Mouse (Mus musculus) C2C12 (cell line): ENCODE measurements around the gene Gm10401. TPM values are rescaled to one million over a fixed set of nuclear protein-coding genes. Genes with fewer than 3 reads are reported as not detected.
"Not testable (repeated sequence)": the region's sequence is repeated elsewhere in the genome, so short reads cannot be mapped to it uniquely, and the experiment has no call there.

Experiments
- H3K27me3 ChIP-seq: one replicate; pipeline ENCODE4 v1.6.1; 2011; ENCODE audit not compliant: control insufficient read depth, insufficient read depth, insufficient read length
- H3K36me3 ChIP-seq: one replicate; pipeline ENCODE4 v1.6.1; 2011; ENCODE audit not compliant: control insufficient read depth, insufficient read depth
- H3K4me3 ChIP-seq: one replicate; pipeline ENCODE4 v1.5.1; 2011; ENCODE audit warnings: mild to moderate bottlenecking, control low read depth; ENCODE audit not compliant: poor library complexity, insufficient read depth, severe bottlenecking
- H3K79me2 ChIP-seq: one replicate; pipeline ENCODE4 v1.6.1; 2011; ENCODE audit not compliant: control insufficient read depth, insufficient read depth
- H3K79me3 ChIP-seq: one replicate; pipeline ENCODE4 v1.6.1; 2011; ENCODE audit warnings: low read depth, control low read depth
- H3ac ChIP-seq: one replicate; pipeline ENCODE3; 2011; ENCODE audit warnings: low read depth; ENCODE audit not compliant: control insufficient read depth, insufficient read length
- CEBPB ChIP-seq: IDR thresholded peaks from one replicate; pipeline ENCODE4 v1.6.1; 2011; ENCODE audit warnings: low read depth, mild to moderate bottlenecking, control low read depth, moderate library complexity
- CTCF ChIP-seq: IDR thresholded peaks from one replicate; pipeline ENCODE4 v1.5.1; 2011; ENCODE audit not compliant: control insufficient read depth, insufficient read depth, insufficient read length
- FOSL1 ChIP-seq: IDR thresholded peaks from one replicate; pipeline ENCODE4 v1.8.0; 2011; ENCODE audit warnings: mild to moderate bottlenecking, low read length; ENCODE audit not compliant: poor library complexity, insufficient read depth, severe bottlenecking
- MAX ChIP-seq: IDR thresholded peaks from one replicate; pipeline ENCODE4 v1.6.1; 2011; ENCODE audit warnings: mild to moderate bottlenecking, control low read depth
- MYOD1 ChIP-seq: IDR thresholded peaks from one replicate; pipeline ENCODE4 v1.6.1; 2011; ENCODE audit warnings: low read depth; ENCODE audit not compliant: control insufficient read depth, insufficient read length
- MYOG ChIP-seq: IDR thresholded peaks from one replicate; pipeline ENCODE4 v1.6.1; 2011; ENCODE audit not compliant: control insufficient read depth, insufficient read length; ENCODE audit errors: extremely low read depth
- USF1 ChIP-seq: IDR thresholded peaks from one replicate; pipeline ENCODE4 v1.6.1; 2011; ENCODE audit warnings: low read depth, mild to moderate bottlenecking, control low read depth, moderate library complexity
- polyA plus RNA-seq: library from polyadenylated mRNA; unstranded; fragments of >200 nt; fragmentation: generic; extraction: Trizol; gene quantifications from one replicate; pipeline ENCODE4 v1.2.1, GENCODE M21; 2012; ENCODE audit warnings: missing spikeins

The Gm10401 gene
- polyA plus RNA-seq, 1 experiment, result 6.5 TPM

GRCm38 (mm10) chr5:115116426-115116825 lies 18.3 kb upstream of the Gm10401 start:
- no peaks in the 10 kb centered on the region for H3K27me3 ChIP-seq
- no peak overlapping the region for H3K4me3 ChIP-seq
- no peak overlapping the region for H3ac ChIP-seq
- H3K36me3 ChIP-seq, result peaks cover 22% of the 10 kb centered on the region
- no peak for TF ChIP-seq FOSL1
- TF ChIP-seq MAX, result no peak
- no peak for TF ChIP-seq MYOD1
- TF ChIP-seq CEBPB, result no peak
- TF ChIP-seq USF1, result no peak
- TF ChIP-seq MYOG, result no peak
- TF ChIP-seq CTCF, result no peak
- peaks cover 19% of the 10 kb centered on the region for H3K79me3 ChIP-seq
- H3K79me2 ChIP-seq, result peaks cover 32% of the 10 kb centered on the region

DNA sequence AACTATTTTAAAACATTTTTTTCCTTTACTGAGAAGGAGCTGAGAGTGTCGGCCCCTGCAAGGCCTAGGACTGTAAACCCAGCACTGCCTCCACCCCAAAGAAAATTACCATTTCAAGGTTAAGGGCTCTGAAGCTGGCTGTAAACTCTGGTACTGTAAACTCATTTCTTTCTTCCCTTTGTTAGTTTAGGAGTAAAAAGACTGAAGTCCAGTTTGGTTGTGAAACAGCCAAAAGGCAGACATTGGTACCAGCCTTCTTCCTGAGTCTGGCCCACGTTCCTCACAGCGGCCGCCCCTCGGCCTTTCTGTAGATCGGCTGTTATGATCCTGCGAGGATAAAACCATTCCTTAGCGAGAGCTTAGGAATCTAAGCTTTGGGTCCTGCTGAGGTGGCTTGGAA lies 16.4 kb upstream of the Gm10401 start:
- H3K36me3 ChIP-seq, result peaks cover 22% of the 10 kb centered on the region
- no peak overlapping the region for H3K4me3 ChIP-seq
- no peak for TF ChIP-seq MYOD1
- TF ChIP-seq CTCF, result no peak
- TF ChIP-seq MYOG, result no peak
- no peak for TF ChIP-seq FOSL1
- no peak for TF ChIP-seq MAX
- no peak for TF ChIP-seq CEBPB
- no peak for TF ChIP-seq USF1

GRCm38 (mm10) chr5:115113244-115113643 lies 15.1 kb upstream of the Gm10401 start:
- peaks cover 14% of the 10 kb centered on the region for H3K79me3 ChIP-seq
- no peak overlapping the region for H3K4me3 ChIP-seq
- H3ac ChIP-seq, result no peak overlapping the region
- peaks cover 24% of the 10 kb centered on the region for H3K79me2 ChIP-seq
- H3K36me3 ChIP-seq, result peaks cover 22% of the 10 kb centered on the region
- no peak for TF ChIP-seq CTCF
- no peak for TF ChIP-seq MYOD1
- no peak for TF ChIP-seq MYOG
- TF ChIP-seq MAX, result no peak
- no peaks in the 10 kb centered on the region for H3K27me3 ChIP-seq

More for the DNA sequence above, 16.4 kb upstream of the Gm10401 start:
- no peak overlapping the region for H3ac ChIP-seq
- no peaks in the 10 kb centered on the region for H3K27me3 ChIP-seq
- peaks cover 19% of the 10 kb centered on the region for H3K79me3 ChIP-seq
- H3K79me2 ChIP-seq, result peaks cover 32% of the 10 kb centered on the region

GRCm38 (mm10) chr5:115111156-115111555 lies 13.1 kb upstream of the Gm10401 start:
- H3K79me2 ChIP-seq, result peaks cover 3% of the 10 kb centered on the region
- no peak overlapping the region for H3K4me3 ChIP-seq
- no peaks in the 10 kb centered on the region for H3K27me3 ChIP-seq
- TF ChIP-seq MYOD1 (no peak), USF1 (no peak), MAX (no peak)
- H3K79me3 ChIP-seq, result no peaks in the 10 kb centered on the region
- H3ac ChIP-seq, result no peak overlapping the region
- H3K36me3 ChIP-seq, result peaks cover 7% of the 10 kb centered on the region

DNA sequence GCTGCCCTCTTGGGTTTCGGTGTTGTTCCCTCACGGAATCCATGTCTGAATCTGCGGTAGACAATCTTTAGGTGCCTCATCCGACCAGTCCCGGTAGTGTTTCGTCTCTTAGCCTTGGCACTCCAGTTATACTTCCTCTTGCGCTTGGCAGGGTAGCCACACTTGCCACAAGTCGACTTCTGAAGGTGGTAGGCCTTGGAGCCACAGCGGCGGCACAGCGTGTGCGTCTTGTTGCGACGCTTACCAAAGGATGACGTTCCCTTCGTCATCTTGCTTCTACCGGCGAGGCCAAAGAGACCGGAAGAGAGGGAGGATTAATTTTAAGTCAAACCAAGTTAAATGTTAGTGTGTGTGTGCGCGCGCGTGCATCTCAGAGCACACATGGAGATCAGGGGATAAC lies 5.2 kb upstream of the Gm10401 start:
- not testable (repeated sequence) for H3K27me3 ChIP-seq, H3K79me2 ChIP-seq, H3K79me3 ChIP-seq, H3K4me3 ChIP-seq, H3ac ChIP-seq, H3K36me3 ChIP-seq

- TF ChIP-seq MYOG (no peak), FOSL1 (no peak), MYOD1 (no peak), CTCF (no peak), CEBPB (no peak), MAX (no peak), USF1 (no peak)
- Histone ChIP-seq H3K79me2 (no peaks in the 10 kb centered on the region), H3K4me3 (no peak overlapping the region), H3ac (no peak overlapping the region), H3K36me3 (peaks cover 9% of the 10 kb centered on the region), H3K79me3 (no peaks in the 10 kb centered on the region), H3K27me3 (no peaks in the 10 kb centered on the region)
Measured at GRCm38 (mm10) chr5:115102231-115102630, 4.1 kb upstream of the Gm10401 start.

DNA sequence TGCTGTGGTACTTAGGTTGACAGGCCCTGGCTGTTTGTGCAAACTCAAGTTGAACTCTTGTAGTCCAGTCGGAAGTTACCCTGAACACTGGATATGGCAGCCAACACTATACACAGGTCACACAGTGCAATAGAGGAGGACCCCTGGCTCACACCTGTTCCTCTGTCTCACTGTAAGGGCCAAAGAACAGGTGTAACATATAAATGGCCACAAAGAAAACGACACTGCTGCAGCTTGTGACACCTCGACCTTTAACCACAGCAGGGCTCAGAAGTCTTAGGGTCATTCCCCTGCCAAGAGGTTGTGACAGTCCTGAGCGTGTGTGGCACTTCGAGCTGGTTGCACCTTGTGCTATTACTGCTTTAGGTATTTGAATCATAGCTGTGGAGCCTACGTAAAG lies 2.4 kb upstream of the Gm10401 start:
- H3K36me3 ChIP-seq, result peaks cover 23% of the 10 kb centered on the region
- TF ChIP-seq MAX (no peak), CTCF (no peak), MYOG (no peak), CEBPB (no peak), MYOD1 (no peak), FOSL1 (no peak), USF1 (no peak)
- H3K4me3 ChIP-seq, result no peak overlapping the region
- H3K27me3 ChIP-seq, result no peaks in the 10 kb centered on the region
- no peaks in the 10 kb centered on the region for H3K79me3 ChIP-seq
- no peaks in the 10 kb centered on the region for H3K79me2 ChIP-seq
- no peak overlapping the region for H3ac ChIP-seq
